Mouse (Mus musculus) ES-E14 (cell line): ENCODE data around the gene Tulp3.
A peak's percentile ranks its signal among the peaks of the same experiment; 100 is the strongest.

Experiments
- HCFC1 ChIP-seq: IDR thresholded peaks from 2 replicates; pipeline ENCODE4 v1.6.1; 2012; ENCODE audit warnings: low read length, inconsistent platforms, borderline replicate concordance; ENCODE audit not compliant: insufficient read depth
- MAFK ChIP-seq: IDR thresholded peaks from 2 replicates; pipeline ENCODE4 v1.6.1; 2014; ENCODE audit warnings: mild to moderate bottlenecking, low read depth, low read length, inconsistent platforms; ENCODE audit not compliant: insufficient read depth
- ZC3H11A ChIP-seq: IDR thresholded peaks from 2 replicates; pipeline ENCODE4 v1.6.1; 2012; ENCODE audit warnings: low read depth, mild to moderate bottlenecking, inconsistent platforms, low read length, borderline replicate concordance
- ZNF384 ChIP-seq: IDR thresholded peaks from 2 replicates; pipeline ENCODE4 v1.6.1; 2012; ENCODE audit warnings: low read depth, low read length, inconsistent platforms

DNA sequence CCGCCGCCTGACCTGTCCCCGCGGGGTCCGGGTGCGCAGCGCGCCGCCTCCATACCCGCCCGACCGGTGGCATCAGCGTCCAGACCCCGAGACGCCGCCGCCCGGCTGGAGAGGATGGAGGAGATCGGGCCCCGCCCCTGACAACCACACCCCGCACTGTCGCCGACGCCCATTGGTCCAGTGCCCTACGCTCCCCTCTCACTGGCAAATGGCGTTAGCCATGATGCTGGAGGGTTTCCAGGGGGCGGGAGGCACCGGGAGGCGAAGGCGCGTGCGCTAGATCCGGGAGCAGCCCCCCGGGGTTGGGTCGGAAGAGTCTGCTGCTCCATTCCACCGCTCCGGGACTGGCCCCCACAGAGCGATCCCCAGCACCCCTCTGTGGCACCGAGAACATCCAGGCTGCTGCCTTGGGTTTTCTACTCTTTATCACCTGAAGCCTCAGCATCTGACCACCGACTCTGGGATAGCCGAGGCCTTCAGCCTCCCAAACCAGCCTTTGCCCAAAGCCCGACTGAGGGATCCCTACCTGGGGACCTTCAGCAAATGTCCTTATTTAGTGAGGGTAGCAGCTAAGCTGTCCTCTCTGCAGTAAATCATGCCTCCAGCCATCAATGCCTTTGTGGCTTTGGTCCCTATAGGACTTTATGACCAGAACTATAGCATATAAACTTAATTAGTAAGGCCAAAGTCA, at the start of gene Tulp3:
- TF ChIP-seq MAFK, result no peak
- no peak for TF ChIP-seq ZC3H11A
- TF ChIP-seq HCFC1, result peak; percentile 53; the same call in 1 of the 2 replicates
- no peak for TF ChIP-seq ZNF384
